ENCODE assay signal across 16 mouse cellular contexts in the genomic region with DNA sequence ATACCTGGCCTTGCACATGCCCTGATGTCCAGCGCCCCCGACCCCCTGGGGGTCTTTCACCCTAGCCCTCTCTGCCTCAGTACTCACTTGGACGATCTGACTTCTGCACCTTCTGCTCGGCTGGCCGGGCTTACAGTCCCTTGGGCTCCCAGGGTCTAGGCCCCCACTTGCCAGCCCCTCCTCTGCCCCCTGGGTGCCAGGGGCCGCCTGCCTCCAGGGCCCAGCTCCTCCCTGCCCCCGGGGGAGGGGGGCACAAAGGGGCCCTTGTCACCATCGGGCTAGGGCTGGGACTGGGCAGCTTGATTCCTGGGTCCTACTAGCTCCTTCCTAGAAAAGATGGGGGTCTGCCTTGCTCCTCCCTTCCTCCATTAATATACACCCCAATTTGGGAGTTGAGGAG. TPM values are rescaled to one million over a fixed set of nuclear protein-coding genes. Genes with fewer than 3 reads are reported as not detected.
DNase-seq lines count a peak whose midpoint lies in the region; ATAC-seq lines count a peak whose summit lies in the region.
"Had no signal": no experiment of that assay in that cellular context is flagged by ENCODE, and none has a peak within 500 bp of the region (broad histone marks: within the 10 kb centered on the region; RNA-seq: fewer than 3 reads in every experiment).

A gene (minus strand): TSS at position 142 of the 400 bp plus-strand sequence.

- intact Hi-C loops in left cerebral cortex, postnatal 4 days (cut with DNase I), result no loop called here
- intact Hi-C loops in left cerebral cortex, postnatal 25 days (cut with DNase I), result no loop called here

- no peak for ATAC-seq in CD4-positive, CD25-positive, alpha-beta regulatory T cell, adult 4 months
- ATAC-seq: forebrain, postnatal 0 days; hindbrain, embryonic 16.5 days had no signal

- peak; percentile 11 for DNase-seq in cerebellum, adult 9-10 months
- no peak for DNase-seq in cerebellum, postnatal 36 days
- DNase-seq in left cerebral cortex, adult 11 months (ENCODE audit: low spot score), result peak; percentile 39
- DNase-seq in left cerebral cortex, postnatal 4 days, result no peak
- peak; percentile 80 for DNase-seq in layer of hippocampus, adult 9-11 months
- no peak for DNase-seq in left cerebral cortex, postnatal 25 days (ENCODE audit: low spot score in 2 of 2)
- DNase-seq in lung, postnatal 36 days, result no peak
- DNase-seq: adrenal gland, postnatal 10 days; forebrain, postnatal 0 days; heart, postnatal 14 days; lung, postnatal 14 days; midbrain, embryonic 14.5 days; thymus, postnatal 4 days had no signal

RNA-seq across cellular contexts. Expression of the gene that starts here (rescaled TPM):
- 1 to 10 TPM; 1.3 to 3.4 TPM for total RNA-seq in left cerebral cortex, postnatal 4 days (2021)
- 100 to 1,000 TPM; 152 to 176 TPM for total RNA-seq in left cerebral cortex, postnatal 25 days (2021)
- not detected for polyA plus RNA-seq in CD4-positive, CD25-positive, alpha-beta regulatory T cell, adult 4 months (2017; shearing (Covaris generic))
- total RNA-seq: heart, adult 8-10 months had no signal

Comparison
In these comparisons a context has a peak if more than half of its experiments do, and no peak if none do; other contexts are left out.
1. RNA of the gene that starts here (total RNA-seq): 152 to 176 TPM in left cerebral cortex, postnatal 25 days; 1.3 to 3.4 TPM in left cerebral cortex, postnatal 4 days; every median in the first group is over 10 times any median in the second.
2. DNase-seq: peak in cerebellum, adult 9-10 months (single experiment), left cerebral cortex, adult 11 months (single experiment) and layer of hippocampus, adult 9-11 months (single experiment); none in cerebellum, postnatal 36 days (0 of 2), left cerebral cortex, postnatal 4 days (single experiment), left cerebral cortex, postnatal 25 days (0 of 2) and lung, postnatal 36 days (single experiment).